Mouse (Mus musculus): ENCODE data around the gene Amacr.
"Not testable (repeated sequence)": the region's sequence is repeated elsewhere in the genome, so short reads cannot be mapped to it uniquely, and the experiment has no call there.

The Amacr gene

GRCm38 (mm10) chr15:10981377-10982063, at the start of gene Amacr:
Amacr (plus strand) TSS chr15:10981756.
- peak; percentile 89 for DNase-seq

- no peak for DNase-seq
Observed at GRCm38 (mm10) chr15:10933930-10934329, 47.6 kb upstream of the Amacr start.

GRCm38 (mm10) chr15:10940148-10941108, 41.1 kb upstream of the Amacr start:
- DNase-seq: no peak

- no peak for DNase-seq
Observed at GRCm38 (mm10) chr15:10941901-10942300, 39.7 kb upstream of the Amacr start.

- no peak for DNase-seq
Observed at GRCm38 (mm10) chr15:10947852-10948251, 33.7 kb upstream of the Amacr start.

- no peak for DNase-seq
Observed at GRCm38 (mm10) chr15:10951951-10952759, 29.4 kb upstream of the Amacr start, which contains the start of gene C1qtnf3. C1qtnf3 (plus strand) TSS chr15:10952332.

- DNase-seq: no peak
Observed at GRCm38 (mm10) chr15:10952760-10953305, 28.7 kb upstream of the Amacr start.

- DNase-seq: no peak
Observed at GRCm38 (mm10) chr15:10953465-10953864, 28.1 kb upstream of the Amacr start.

GRCm38 (mm10) chr15:10954381-10955016, 27.1 kb upstream of the Amacr start:
- DNase-seq: no peak

GRCm38 (mm10) chr15:10955156-10955555, 26.4 kb upstream of the Amacr start:
- no peak for DNase-seq

- no peak for DNase-seq
Observed at GRCm38 (mm10) chr15:10956706-10957105, 24.9 kb upstream of the Amacr start.

- DNase-seq: no peak
Observed at GRCm38 (mm10) chr15:10959277-10960026, 22.1 kb upstream of the Amacr start.

- DNase-seq: no peak
Observed at GRCm38 (mm10) chr15:10960267-10960666, 21.3 kb upstream of the Amacr start.

GRCm38 (mm10) chr15:10962601-10963000, 19.0 kb upstream of the Amacr start:
- DNase-seq: no peak

- no peak for DNase-seq
Observed at GRCm38 (mm10) chr15:10969439-10969838, 12.1 kb upstream of the Amacr start.

GRCm38 (mm10) chr15:10970777-10971176, 10.8 kb upstream of the Amacr start:
- no peak for DNase-seq

GRCm38 (mm10) chr15:10977151-10977550, 4.4 kb upstream of the Amacr start:
- DNase-seq: no peak

GRCm38 (mm10) chr15:10980712-10981111, 844 bp upstream of the Amacr start:
- DNase-seq: no peak

- no peak for DNase-seq
Observed at GRCm38 (mm10) chr15:10982064-10982435, 494 bp downstream of the Amacr start.

GRCm38 (mm10) chr15:10985756-10986155, 4.2 kb downstream of the Amacr start:
- DNase-seq: no peak

GRCm38 (mm10) chr15:10986477-10986876, 4.9 kb downstream of the Amacr start:
- not testable (repeated sequence) for DNase-seq
